Mouse (Mus musculus) midbrain, embryonic 14.5 days (tissue): Measurements from ENCODE around the gene Clint1. TPM values are rescaled to one million over a fixed set of nuclear protein-coding genes. Genes with fewer than 3 reads are reported as not detected.

Source experiments
- ATAC-seq: fragments of 200-750 bp; cut with Nextera tagmentation; 2 replicates; pipeline ENCODE4 v1.8.0; 2017; ENCODE audit warnings: moderate number of reproducible peaks, moderate library complexity; ENCODE audit not compliant: low FRiP score, low TSS enrichment
- DNase-seq: peaks from one replicate; pipeline ENCODE4 v3.0.0-alpha.2; 2015
- H3K27ac ChIP-seq: fragments of 300-500 bp; sonication (generic); replicated peaks from 2 replicates; pipeline ENCODE4 v1.5.1; 2014; ENCODE audit warnings: mild to moderate bottlenecking, low read depth, low read length, moderate library complexity
- H3K27me3 ChIP-seq: fragments of 300-500 bp; sonication (generic); 2 replicates; pipeline ENCODE4 v1.6.1; 2014; ENCODE audit warnings: low read length, control low read depth, mixed read lengths; ENCODE audit not compliant: control insufficient read depth, insufficient read depth
- H3K36me3 ChIP-seq: fragments of 300-500 bp; sonication (generic); 2 replicates; pipeline ENCODE4 v1.6.1; 2014; ENCODE audit warnings: low read length, control low read depth; ENCODE audit not compliant: control insufficient read depth, insufficient read depth
- H3K4me1 ChIP-seq: fragments of 300-500 bp; sonication (generic); 2 replicates; pipeline ENCODE4 v1.6.1; 2014; ENCODE audit warnings: mild to moderate bottlenecking, antibody characterized with exemption, low read length, control low read depth; ENCODE audit not compliant: control insufficient read depth, insufficient read depth
- H3K4me2 ChIP-seq: fragments of 300-500 bp; sonication (generic); 2 replicates; pipeline ENCODE4 v1.6.1; 2014; ENCODE audit warnings: mild to moderate bottlenecking, low read length, moderate library complexity
- H3K4me3 ChIP-seq: fragments of 300-500 bp; sonication (generic); replicated peaks from 2 replicates; pipeline ENCODE4 v1.5.1; 2014; ENCODE audit warnings: low read depth, low read length
- H3K9ac ChIP-seq: fragments of 300-500 bp; sonication (generic); replicated peaks from 2 replicates; pipeline ENCODE4 v1.6.1; 2014; ENCODE audit warnings: mild to moderate bottlenecking, low read length, moderate library complexity
- H3K9me3 ChIP-seq: fragments of 300-500 bp; sonication (generic); 2 replicates; pipeline ENCODE4 v1.6.1; 2016; ENCODE audit warnings: low read length, control low read depth, mixed read lengths; ENCODE audit not compliant: control insufficient read depth
- WGBS: fragments of 180-500 bp; shearing (Covaris S2); extraction: QIAGEN DNeasy Blood & Tissue Kit; methylation state at CpG from one replicate; pipeline ENCODE4 v1.1.7; 2014; 5-methylcytosine and 5-hydroxymethylcytosine counted together
- polyA plus RNA-seq: library from polyadenylated mRNA; unstranded; fragments of >200 nt; fragmentation: Nextera tagmentation; extraction: Ambion mirVana; gene quantifications from 2 replicates; pipeline ENCODE4 v1.2.1, GENCODE M21; 2014

The Clint1 gene
- 42.7 and 45.5 TPM in 2 replicates for polyA plus RNA-seq

GRCm38 (mm10) chr11:45851516-45852123 lies at the start of gene Clint1:
Gene Clint1 (plus strand): TSS chr11:45852051.
- DNase-seq: peak; percentile 94
- 1% methylated on average over 57 of the region's 57 CpGs for WGBS
- peak within 1 kb of the TSS; percentile 98 for H3K4me3 ChIP-seq

DNA sequence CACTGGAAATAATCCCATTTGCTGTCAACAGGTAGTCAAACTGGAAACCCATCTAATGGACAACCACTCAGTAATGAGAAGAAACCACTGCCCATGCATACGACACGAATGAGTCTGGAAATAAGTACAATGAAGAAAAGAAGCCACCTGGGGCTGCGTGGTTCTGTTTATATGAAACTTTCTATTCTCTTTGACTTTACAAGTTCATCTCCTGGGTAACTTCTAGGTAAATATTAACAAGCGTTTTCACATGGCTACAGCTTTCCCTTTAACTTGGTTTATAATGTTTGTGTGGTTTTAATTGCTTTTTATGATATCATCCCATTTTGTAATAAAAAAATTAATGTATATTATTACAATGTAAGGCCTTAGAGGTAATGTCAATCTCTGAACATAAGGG lies 47.8 kb upstream of the Clint1 start:
- Histone ChIP-seq H3K27me3 (no peaks in the 10 kb centered on the region), H3K4me1 (no peaks in the 10 kb centered on the region), H3K36me3 (no peaks in the 10 kb centered on the region), H3K9ac (no peak overlapping the region), H3K4me2 (no peak overlapping the region), H3K4me3 (no peak overlapping the region), H3K9me3 (no peaks in the 10 kb centered on the region), H3K27ac (no peak overlapping the region)
- DNase-seq (no peak), ATAC-seq (no peak)
- WGBS: 82% methylated on average over 4 of the region's 4 CpGs

More at GRCm38 (mm10) chr11:45851516-45852123, at the start of gene Clint1:
- Histone ChIP-seq H3K27me3 (no peaks in the 10 kb centered on the region), H3K9ac (peak within 1 kb of the TSS; percentile 88), H3K4me2 (peak within 1 kb of the TSS; percentile 83), H3K27ac (peak within 1 kb of the TSS; percentile 79), H3K4me1 (peaks cover 15% of the 10 kb centered on the region; the same call in 1 of the 2 replicates), H3K36me3 (peaks cover 12% of the 10 kb centered on the region), H3K9me3 (no peaks in the 10 kb centered on the region)
- peak; percentile 94 for ATAC-seq

GRCm38 (mm10) chr11:45805312-45805772 lies 46.5 kb upstream of the Clint1 start:
- no peaks in the 10 kb centered on the region for H3K9me3 ChIP-seq
- no peaks in the 10 kb centered on the region for H3K27me3 ChIP-seq
- H3K36me3 ChIP-seq: no peaks in the 10 kb centered on the region
- ATAC-seq (no peak), DNase-seq (no peak)
- H3K4me3 ChIP-seq: no peak overlapping the region
- 82% methylated on average over 6 of the region's 6 CpGs for WGBS
- H3K27ac ChIP-seq: no peak overlapping the region
- H3K4me2 ChIP-seq: no peak overlapping the region
- no peak overlapping the region for H3K9ac ChIP-seq
- H3K4me1 ChIP-seq: no peaks in the 10 kb centered on the region

- Histone ChIP-seq H3K36me3 (no peaks in the 10 kb centered on the region), H3K9ac (no peak overlapping the region), H3K4me1 (no peaks in the 10 kb centered on the region), H3K4me3 (no peak overlapping the region), H3K4me2 (no peak overlapping the region), H3K27ac (no peak overlapping the region), H3K9me3 (no peaks in the 10 kb centered on the region), H3K27me3 (no peaks in the 10 kb centered on the region)
- DNase-seq (no peak), ATAC-seq (no peak)
- 79% methylated on average over 2 of the region's 2 CpGs for WGBS
These were observed 46.0 kb upstream of the Clint1 start for GRCm38 (mm10) chr11:45805810-45806209.

GRCm38 (mm10) chr11:45806264-45806663 lies 45.6 kb upstream of the Clint1 start:
- H3K9ac ChIP-seq: no peak overlapping the region
- H3K9me3 ChIP-seq: no peaks in the 10 kb centered on the region
- H3K4me1 ChIP-seq: no peaks in the 10 kb centered on the region
- no peak overlapping the region for H3K27ac ChIP-seq
- H3K27me3 ChIP-seq: no peaks in the 10 kb centered on the region
- 88% methylated on average over 2 of the region's 2 CpGs for WGBS
- no peak overlapping the region for H3K4me3 ChIP-seq
- ATAC-seq (no peak), DNase-seq (no peak)
- H3K36me3 ChIP-seq: no peaks in the 10 kb centered on the region
- no peak overlapping the region for H3K4me2 ChIP-seq

GRCm38 (mm10) chr11:45806809-45807208 lies 45.0 kb upstream of the Clint1 start:
- Histone ChIP-seq H3K9me3 (no peaks in the 10 kb centered on the region), H3K4me2 (no peak overlapping the region), H3K4me1 (no peaks in the 10 kb centered on the region), H3K27me3 (no peaks in the 10 kb centered on the region), H3K36me3 (no peaks in the 10 kb centered on the region), H3K27ac (no peak overlapping the region), H3K4me3 (no peak overlapping the region), H3K9ac (no peak overlapping the region)
- ATAC-seq (no peak), DNase-seq (no peak)
- 86% methylated on average over 3 of the region's 3 CpGs for WGBS

DNA sequence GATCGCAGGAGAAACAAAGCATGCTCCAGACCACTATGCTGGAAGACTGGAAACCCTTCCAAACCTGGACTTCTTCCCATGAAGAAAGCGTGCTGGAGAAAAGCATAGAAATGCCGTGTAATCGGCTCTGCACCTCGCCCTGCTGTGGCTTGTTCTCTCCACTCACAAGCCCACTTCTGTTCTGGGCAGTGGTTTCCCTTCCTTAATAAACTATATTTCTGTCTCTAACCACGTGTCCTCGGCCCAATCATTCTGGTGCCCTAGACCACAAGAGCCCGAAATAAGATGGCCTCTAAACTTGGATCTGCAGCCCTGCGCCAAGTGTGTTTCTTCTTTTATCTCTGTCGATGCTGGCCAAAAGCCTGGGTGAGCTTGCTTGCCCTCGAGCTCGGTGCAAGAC lies 44.0 kb upstream of the Clint1 start:
- H3K36me3 ChIP-seq: no peaks in the 10 kb centered on the region
- H3K4me2 ChIP-seq: no peak overlapping the region
- H3K4me1 ChIP-seq: no peaks in the 10 kb centered on the region
- ATAC-seq (no peak), DNase-seq (no peak)
- no peaks in the 10 kb centered on the region for H3K9me3 ChIP-seq
- H3K27me3 ChIP-seq: no peaks in the 10 kb centered on the region
- no peak overlapping the region for H3K4me3 ChIP-seq
- WGBS: 87% methylated on average over 12 of the region's 12 CpGs
- no peak overlapping the region for H3K27ac ChIP-seq
- no peak overlapping the region for H3K9ac ChIP-seq

DNA sequence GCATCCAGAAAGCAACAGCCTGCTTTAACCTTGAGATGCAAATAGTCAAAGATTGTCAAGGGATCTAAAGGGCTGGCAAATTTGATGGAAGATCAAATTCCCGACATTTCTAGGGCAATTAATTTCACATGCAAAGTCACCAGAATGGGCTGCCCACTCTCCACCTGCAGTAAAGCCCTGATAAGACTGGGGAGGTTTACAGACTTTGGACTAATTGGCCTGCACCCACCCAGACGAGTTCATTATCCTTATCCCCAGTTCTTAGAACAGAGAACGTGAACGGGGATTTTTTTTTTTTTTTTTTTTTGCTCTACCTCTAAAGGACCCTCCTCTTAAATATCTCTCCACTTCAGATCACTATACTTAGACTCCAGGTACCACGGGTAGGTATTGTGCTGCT lies 42.4 kb upstream of the Clint1 start:
- Histone ChIP-seq H3K4me1 (no peaks in the 10 kb centered on the region), H3K4me2 (no peak overlapping the region)
- 62% methylated on average over 5 of the region's 5 CpGs for WGBS

GRCm38 (mm10) chr11:45810056-45810455 lies 41.8 kb upstream of the Clint1 start:
- ATAC-seq: no peak
- Histone ChIP-seq H3K4me2 (no peak overlapping the region), H3K4me3 (no peak overlapping the region), H3K27ac (no peak overlapping the region), H3K9ac (no peak overlapping the region), H3K36me3 (no peaks in the 10 kb centered on the region), H3K9me3 (no peaks in the 10 kb centered on the region), H3K27me3 (no peaks in the 10 kb centered on the region), H3K4me1 (no peaks in the 10 kb centered on the region)
- no peak for DNase-seq
- 89% methylated on average over 6 of the region's 6 CpGs for WGBS

More for the DNA sequence above, 42.4 kb upstream of the Clint1 start:
- Histone ChIP-seq H3K36me3 (no peaks in the 10 kb centered on the region), H3K9ac (no peak overlapping the region), H3K27ac (no peak overlapping the region), H3K9me3 (no peaks in the 10 kb centered on the region), H3K4me3 (no peak overlapping the region), H3K27me3 (no peaks in the 10 kb centered on the region)
- DNase-seq (no peak), ATAC-seq (no peak)
